In genomic region chr19:58297926-58298325, GRCm38 (mm10) we compare ENCODE assay signal across 22 mouse cellular contexts.
DNase-seq lines count a peak whose midpoint lies in the region; ATAC-seq lines count a peak whose summit lies in the region.
"Had no signal": no experiment of that assay in that cellular context is flagged by ENCODE, and none has a peak within 500 bp of the region (broad histone marks: within the 10 kb centered on the region; RNA-seq: fewer than 3 reads in every experiment).

No protein-coding gene starts in this region.

- DNase-seq in frontal cortex, postnatal 25 days (ENCODE audit: low spot score in 2 of 2) = no peak
- DNase-seq in layer of hippocampus, adult 9-11 months = peak; percentile 12
- no peak for DNase-seq in layer of hippocampus, postnatal 14 days (ENCODE audit: low spot score in 2 of 2)
- DNase-seq in right cerebral cortex, adult 18-20 months = peak; percentile 18
- no peak for DNase-seq in right cerebral cortex, postnatal 25 days
- DNase-seq in brain, adult 2 months (ENCODE audit: low read depth, low spot score) = peak; percentile 57
- no peak for DNase-seq in T-cell, adult 2 months (ENCODE audit: low spot score)
- DNase-seq: adrenal gland, adult 2 months; adrenal gland, postnatal 10 days; adrenal gland, postnatal 25 days; B cell, adult 2 months; cerebellum, adult 11-12 months; cerebellum, adult 2 months; cerebellum, adult 9-10 months; cerebellum, postnatal 10 days; cerebellum, postnatal 36 days; embryo, embryonic 11 days had no signal

- peak; percentile 78 for ATAC-seq in frontal cortex, adult (ENCODE audit: low TSS enrichment)
- ATAC-seq: CD4-positive, CD25-positive, alpha-beta regulatory T cell, adult 4 months; forebrain, embryonic 14.5 days; forebrain, embryonic 16.5 days; Patski had no signal

Comparison
In these comparisons a context has a peak if more than half of its experiments do, and no peak if none do; other contexts are left out.
1. DNase-seq: peak in layer of hippocampus, adult 9-11 months (single experiment), right cerebral cortex, adult 18-20 months (single experiment) and brain, adult 2 months (single experiment); none in frontal cortex, postnatal 25 days (0 of 2), layer of hippocampus, postnatal 14 days (0 of 2), right cerebral cortex, postnatal 25 days (single experiment) and T-cell, adult 2 months (single experiment).